Mouse (Mus musculus): ENCODE measurements around the gene U2af2. TPM values are rescaled to one million over a fixed set of nuclear protein-coding genes. Genes with fewer than 3 reads are reported as not detected.
"Not testable (repeated sequence)": the region's sequence is repeated elsewhere in the genome, so short reads cannot be mapped to it uniquely, and the experiment has no call there.

The U2af2 gene
- polyA plus RNA-seq, 1 experiment, result not detected

DNA sequence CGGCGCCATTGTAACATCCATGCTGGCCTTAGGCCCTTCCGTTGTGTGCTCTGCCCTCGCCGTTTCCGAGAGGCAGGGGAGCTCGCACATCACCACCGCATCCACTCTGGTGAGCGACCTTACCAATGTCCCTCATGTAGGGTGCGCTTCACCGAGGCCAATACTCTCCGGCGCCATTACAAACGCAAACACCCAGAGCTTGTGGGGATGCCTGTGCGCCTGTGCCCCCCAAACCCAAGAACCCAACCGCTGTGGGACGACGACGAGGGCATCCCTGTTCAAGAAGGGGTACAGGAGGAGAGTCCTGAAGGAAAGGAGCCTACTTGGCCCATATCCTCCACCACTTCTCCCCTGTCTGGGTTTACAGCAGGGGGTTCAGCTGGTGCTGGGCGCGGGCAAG lies 44.0 kb upstream of the U2af2 start:
- WGBS, result 98% methylated on average over 21 of the region's 21 CpGs
- Histone ChIP-seq H3K27ac (ENCODE audit: insufficient read depth, low read depth, low read length) (no peak overlapping the region), H3K4me1 (ENCODE audit: control insufficient read depth, insufficient read depth, low read length) (peaks cover 2% of the 10 kb centered on the region; the same call in 1 of the 2 replicates), H3K4me3 (ENCODE audit: insufficient read depth, low read depth, low read length) (no peak overlapping the region)
- TF ChIP-seq POLR2A (IDR thresholded peaks at IDR 0.05; ENCODE audit: insufficient read depth, low read depth, low read length) (no peak), CTCF (IDR thresholded peaks at IDR 0.05; ENCODE audit: insufficient read depth, low read depth, low read length) (no peak)

DNA sequence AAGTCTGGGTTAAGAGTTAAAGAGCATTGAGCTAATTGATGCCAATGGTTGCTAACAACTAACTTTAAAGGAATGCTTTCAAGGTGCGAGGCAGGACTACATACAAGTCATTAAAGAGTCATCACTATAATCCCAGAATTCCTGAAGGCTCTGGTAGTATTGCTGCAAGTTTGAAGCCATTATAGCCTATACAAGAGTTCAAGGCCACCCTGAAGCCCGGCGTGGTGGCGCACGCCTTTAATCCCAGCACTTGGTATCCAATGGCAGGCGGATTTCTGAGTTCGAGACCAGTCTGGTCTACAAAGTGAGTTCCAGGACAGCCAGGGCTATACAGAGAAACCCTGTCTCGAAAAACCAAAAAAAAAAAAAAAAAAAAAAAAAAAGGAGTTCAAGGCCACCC lies 42.4 kb upstream of the U2af2 start:
- H3K4me1 ChIP-seq (ENCODE audit: control insufficient read depth, insufficient read depth, low read length); H3K27ac ChIP-seq (ENCODE audit: insufficient read depth, low read depth, low read length); H3K4me3 ChIP-seq (ENCODE audit: insufficient read depth, low read depth, low read length): not testable (repeated sequence)
- WGBS, result 22% methylated on average over 8 of the region's 8 CpGs

DNA sequence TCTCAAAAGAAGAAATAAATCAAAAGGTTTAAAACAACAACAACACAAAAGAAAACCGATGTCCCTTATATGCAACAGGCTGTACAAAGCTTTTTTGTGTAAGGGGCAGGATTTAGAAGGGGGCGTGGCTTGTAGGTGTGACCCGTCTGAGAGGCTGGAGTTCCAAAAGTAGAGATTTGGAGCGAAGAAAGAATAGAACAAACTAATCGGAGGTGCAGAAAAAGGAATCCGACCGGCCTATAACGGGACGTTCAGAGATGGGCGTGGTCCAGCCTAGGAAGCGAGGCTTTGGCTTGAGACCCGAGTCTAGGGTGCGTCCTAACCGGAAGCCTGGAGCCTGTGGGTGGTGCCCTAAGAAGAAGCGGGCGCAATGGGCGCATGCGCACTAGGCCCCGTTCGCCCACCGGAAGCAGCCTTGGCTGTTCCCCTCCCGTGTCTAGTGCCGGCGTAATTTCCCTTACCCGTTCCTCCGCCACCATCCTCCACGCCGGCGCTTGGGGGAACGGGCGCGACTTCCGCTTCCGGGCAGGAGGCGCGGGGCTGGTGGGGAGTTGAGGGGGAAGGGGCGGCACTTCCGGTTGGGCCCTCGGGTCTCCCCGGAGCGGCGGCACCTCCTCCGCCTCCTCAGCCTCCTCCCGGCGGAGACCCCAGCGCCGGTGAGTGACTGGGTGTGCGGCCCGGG lies 41.8 kb upstream of the U2af2 start, which contains the start of the genes Zfp865 and Ccdc106:
TSS of gene Zfp865 (plus strand) at position 377 of the 682 bp plus-strand sequence.
TSS of gene Ccdc106 (plus strand) at position 554 of the 682 bp plus-strand sequence.
- H3K4me1 ChIP-seq (ENCODE audit: control insufficient read depth, insufficient read depth, low read length), result no peaks in the 10 kb centered on the region; the same call in 1 of the 2 replicates
- under 1% methylated on average over 47 of the region's 49 CpGs for WGBS
- peak within 1 kb of the TSS; percentile 82 for H3K4me3 ChIP-seq (ENCODE audit: insufficient read depth, low read depth, low read length)
- H3K27ac ChIP-seq (ENCODE audit: insufficient read depth, low read depth, low read length), result peak within 1 kb of the TSS; percentile 48; the same call in 1 of the 2 replicates
- TF ChIP-seq CTCF (IDR thresholded peaks at IDR 0.05; ENCODE audit: insufficient read depth, low read depth, low read length), result no peak
- TF ChIP-seq POLR2A (IDR thresholded peaks at IDR 0.05; ENCODE audit: insufficient read depth, low read depth, low read length), result peak; percentile 43; the same call in 1 of the 2 replicates

DNA sequence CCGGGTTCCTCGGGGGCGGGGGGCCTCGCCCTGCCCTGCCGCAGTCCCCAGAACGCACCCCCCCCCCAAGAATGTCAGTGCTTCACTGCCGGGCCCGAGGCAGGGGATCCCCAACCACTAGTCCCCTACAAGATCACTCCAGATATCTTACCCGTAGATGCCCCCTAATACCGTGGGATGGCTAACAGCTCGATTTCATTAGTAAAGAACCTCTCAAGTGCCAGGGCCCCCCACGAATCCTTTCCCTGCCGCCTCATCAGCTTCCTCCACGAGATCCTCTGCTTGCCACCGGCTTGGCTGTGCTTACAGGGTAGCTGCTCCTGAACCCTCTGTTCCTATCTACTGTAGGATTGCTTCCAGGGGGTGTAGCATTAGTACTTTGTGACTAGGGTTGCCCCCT lies 41.3 kb upstream of the U2af2 start:
- H3K4me3 ChIP-seq (ENCODE audit: insufficient read depth, low read depth, low read length), result peak overlapping the region; percentile 82
- TF ChIP-seq CTCF (IDR thresholded peaks at IDR 0.05; ENCODE audit: insufficient read depth, low read depth, low read length), result no peak
- TF ChIP-seq POLR2A (IDR thresholded peaks at IDR 0.05; ENCODE audit: insufficient read depth, low read depth, low read length), result no peak
- WGBS, result under 1% methylated on average over 15 of the region's 15 CpGs

DNA sequence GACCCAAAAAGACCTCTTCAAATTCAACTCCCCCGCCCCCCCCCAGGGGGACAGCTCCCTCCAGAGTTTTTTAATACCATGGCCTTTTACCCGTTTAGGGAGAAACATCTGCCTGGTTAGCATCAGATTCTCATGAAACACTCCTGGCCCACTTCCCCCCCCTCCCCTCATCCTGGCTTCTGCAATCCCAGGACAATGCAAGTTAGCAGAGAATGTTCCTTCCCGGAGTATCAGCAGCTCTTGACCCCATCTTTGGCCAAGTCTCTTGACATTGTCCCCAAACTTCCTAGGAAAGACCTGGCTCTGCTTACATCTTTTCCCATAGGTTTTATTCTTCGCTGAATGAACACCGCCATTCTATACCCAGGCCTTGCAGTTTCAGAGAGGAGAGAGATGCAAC lies 40.7 kb upstream of the U2af2 start:
- TF ChIP-seq CTCF (IDR thresholded peaks at IDR 0.05; ENCODE audit: insufficient read depth, low read depth, low read length), result no peak
- TF ChIP-seq POLR2A (IDR thresholded peaks at IDR 0.05; ENCODE audit: insufficient read depth, low read depth, low read length), result no peak
- 41% methylated on average over 5 of the region's 5 CpGs for WGBS

More for the DNA sequence above, 41.3 kb upstream of the U2af2 start:
- Histone ChIP-seq H3K4me1 (ENCODE audit: control insufficient read depth, insufficient read depth, low read length) (no peaks in the 10 kb centered on the region; the same call in 1 of the 2 replicates), H3K27ac (ENCODE audit: insufficient read depth, low read depth, low read length) (peak overlapping the region; percentile 48; the same call in 1 of the 2 replicates)

DNA sequence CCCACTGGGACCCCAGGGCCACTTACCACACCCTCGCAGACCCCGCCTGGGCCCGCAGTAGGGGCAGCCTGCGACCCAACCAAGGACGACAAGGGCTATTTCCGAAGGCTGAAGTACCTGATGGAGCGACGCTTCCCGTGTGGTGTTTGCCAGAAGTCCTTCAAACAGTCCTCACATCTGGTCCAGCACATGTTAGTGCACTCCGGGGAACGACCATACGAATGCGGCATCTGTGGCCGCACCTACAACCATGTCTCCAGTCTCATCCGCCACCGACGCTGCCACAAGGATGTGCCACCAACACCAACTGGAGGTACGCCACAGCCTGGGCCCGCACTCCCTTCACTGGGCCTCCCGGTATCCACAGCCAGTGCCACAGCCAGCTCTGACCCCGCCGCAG lies 32.4 kb upstream of the U2af2 start:
- TF ChIP-seq CTCF (IDR thresholded peaks at IDR 0.05; ENCODE audit: insufficient read depth, low read depth, low read length) (no peak), POLR2A (IDR thresholded peaks at IDR 0.05; ENCODE audit: insufficient read depth, low read depth, low read length) (no peak)
- H3K4me1 ChIP-seq (ENCODE audit: control insufficient read depth, insufficient read depth, low read length), result no peaks in the 10 kb centered on the region
- WGBS, result 97% methylated on average over 22 of the region's 22 CpGs
- H3K27ac ChIP-seq (ENCODE audit: insufficient read depth, low read depth, low read length), result no peak overlapping the region
- no peak overlapping the region for H3K4me3 ChIP-seq (ENCODE audit: insufficient read depth, low read depth, low read length)

More for the DNA sequence above, 40.7 kb upstream of the U2af2 start:
- H3K4me1 ChIP-seq (ENCODE audit: control insufficient read depth, insufficient read depth, low read length), result no peaks in the 10 kb centered on the region; the same call in 1 of the 2 replicates
- peak overlapping the region; percentile 82 for H3K4me3 ChIP-seq (ENCODE audit: insufficient read depth, low read depth, low read length)
- H3K27ac ChIP-seq (ENCODE audit: insufficient read depth, low read depth, low read length), result no peak overlapping the region

DNA sequence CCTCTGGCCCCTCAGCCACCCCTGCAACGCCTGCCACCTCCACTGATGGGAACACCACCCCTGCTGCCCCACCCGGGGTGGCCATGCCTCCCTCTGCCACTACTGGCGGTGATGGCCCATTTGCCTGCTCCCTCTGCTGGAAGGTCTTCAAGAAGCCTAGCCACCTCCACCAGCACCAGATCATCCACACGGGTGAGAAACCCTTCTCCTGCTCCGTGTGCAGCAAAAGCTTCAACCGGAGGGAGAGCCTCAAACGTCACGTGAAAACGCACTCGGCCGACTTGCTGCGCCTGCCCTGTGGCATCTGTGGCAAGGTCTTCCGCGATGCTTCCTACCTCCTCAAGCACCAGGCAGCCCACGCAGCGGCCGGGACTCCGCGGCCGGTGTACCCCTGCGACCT lies 32.0 kb upstream of the U2af2 start:
- no peak overlapping the region for H3K27ac ChIP-seq (ENCODE audit: insufficient read depth, low read depth, low read length)
- TF ChIP-seq CTCF (IDR thresholded peaks at IDR 0.05; ENCODE audit: insufficient read depth, low read depth, low read length), result no peak
- TF ChIP-seq POLR2A (IDR thresholded peaks at IDR 0.05; ENCODE audit: insufficient read depth, low read depth, low read length), result no peak
- no peaks in the 10 kb centered on the region for H3K4me1 ChIP-seq (ENCODE audit: control insufficient read depth, insufficient read depth, low read length)
- WGBS, result 95% methylated on average over 21 of the region's 21 CpGs
- H3K4me3 ChIP-seq (ENCODE audit: insufficient read depth, low read depth, low read length), result no peak overlapping the region

DNA sequence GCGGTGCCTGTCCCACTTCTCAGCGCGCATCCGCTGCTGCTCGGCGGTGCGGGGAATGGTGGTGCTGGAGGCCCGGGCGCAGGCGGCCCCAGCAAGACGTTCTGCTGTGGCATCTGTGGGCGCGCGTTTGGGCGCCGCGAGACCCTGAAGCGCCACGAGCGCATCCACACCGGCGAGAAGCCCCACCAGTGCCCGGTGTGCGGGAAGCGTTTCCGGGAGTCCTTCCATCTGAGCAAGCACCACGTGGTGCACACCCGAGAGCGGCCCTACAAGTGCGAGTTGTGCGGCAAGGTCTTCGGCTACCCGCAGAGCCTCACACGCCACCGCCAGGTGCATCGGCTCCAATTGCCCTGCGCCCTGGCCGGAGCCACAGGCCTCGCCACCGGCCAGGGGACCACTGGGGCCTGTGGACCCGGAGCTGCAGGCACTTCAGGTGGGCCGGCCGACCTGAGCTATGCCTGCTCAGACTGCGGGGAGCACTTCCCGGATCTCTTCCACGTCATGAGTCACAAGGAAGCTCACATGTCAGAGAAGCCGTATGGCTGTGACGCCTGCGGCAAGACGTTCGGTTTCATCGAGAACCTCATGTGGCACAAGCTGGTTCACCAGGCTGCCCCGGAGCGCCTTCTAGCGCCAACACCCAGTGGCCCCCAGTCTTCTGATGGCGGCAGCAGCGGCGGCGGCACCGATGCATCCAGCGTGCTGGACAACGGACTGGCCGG lies 31.2 kb upstream of the U2af2 start:
- 89% methylated on average over 63 of the region's 63 CpGs for WGBS
- no peak for TF ChIP-seq POLR2A (IDR thresholded peaks at IDR 0.05; ENCODE audit: insufficient read depth, low read depth, low read length)
- TF ChIP-seq CTCF (IDR thresholded peaks at IDR 0.05; ENCODE audit: insufficient read depth, low read depth, low read length), result no peak

DNA sequence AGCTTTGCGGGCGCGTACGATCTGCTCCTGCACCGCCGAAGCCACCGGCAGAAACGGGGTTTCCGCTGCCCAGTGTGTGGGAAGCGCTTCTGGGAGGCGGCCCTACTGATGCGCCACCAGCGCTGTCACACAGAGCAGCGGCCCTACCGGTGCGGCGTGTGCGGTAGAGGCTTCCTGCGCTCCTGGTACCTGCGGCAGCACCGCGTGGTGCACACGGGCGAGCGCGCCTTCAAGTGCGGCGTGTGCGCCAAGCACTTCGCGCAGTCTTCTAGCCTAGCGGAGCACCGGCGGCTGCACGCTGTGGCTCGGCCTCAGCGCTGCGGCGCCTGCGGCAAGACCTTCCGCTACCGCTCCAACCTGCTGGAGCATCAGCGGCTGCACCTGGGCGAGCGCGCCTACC lies 30.4 kb upstream of the U2af2 start:
- H3K4me1 ChIP-seq (ENCODE audit: control insufficient read depth, insufficient read depth, low read length), result no peaks in the 10 kb centered on the region
- H3K27ac ChIP-seq (ENCODE audit: insufficient read depth, low read depth, low read length), result no peak overlapping the region
- no peak overlapping the region for H3K4me3 ChIP-seq (ENCODE audit: insufficient read depth, low read depth, low read length)
- 89% methylated on average over 46 of the region's 46 CpGs for WGBS
- no peak for TF ChIP-seq CTCF (IDR thresholded peaks at IDR 0.05; ENCODE audit: insufficient read depth, low read depth, low read length)
- TF ChIP-seq POLR2A (IDR thresholded peaks at IDR 0.05; ENCODE audit: insufficient read depth, low read depth, low read length), result no peak

More for the DNA sequence above, 31.2 kb upstream of the U2af2 start:
- Histone ChIP-seq H3K4me3 (ENCODE audit: insufficient read depth, low read depth, low read length) (no peak overlapping the region), H3K4me1 (ENCODE audit: control insufficient read depth, insufficient read depth, low read length) (no peaks in the 10 kb centered on the region), H3K27ac (ENCODE audit: insufficient read depth, low read depth, low read length) (no peak overlapping the region)

All from olfactory bulb, adult 2 months (tissue).